Mouse (Mus musculus) kidney, adult 2 months (tissue): ENCODE data around the gene Megf8. TPM values are rescaled to one million over a fixed set of nuclear protein-coding genes. Genes with fewer than 3 reads are reported as not detected.

ENCODE experiments used
- DNase-seq: peaks from one replicate; pipeline ENCODE4 v3.0.0; 2021
- H3K27ac ChIP-seq: fragments of 200-500 bp; 2 replicates; pipeline ENCODE4 v1.5.1; 2012; ENCODE audit warnings: low read depth, low read length, control low read depth, inconsistent platforms; ENCODE audit not compliant: insufficient read depth
- H3K27me3 ChIP-seq: fragments of 200-500 bp; replicated peaks from 2 replicates; pipeline ENCODE4 v1.6.1; 2012; ENCODE audit warnings: mild to moderate bottlenecking, moderate library complexity, low read length, inconsistent platforms; ENCODE audit not compliant: control insufficient read depth, insufficient read depth
- H3K36me3 ChIP-seq: fragments of 200-500 bp; 2 replicates; pipeline ENCODE4 v1.6.1; 2012; ENCODE audit warnings: mild to moderate bottlenecking, moderate library complexity, low read length, inconsistent platforms; ENCODE audit not compliant: control insufficient read depth, insufficient read depth
- H3K4me1 ChIP-seq: fragments of 200-500 bp; 2 replicates; pipeline ENCODE4 v1.6.1; 2011; ENCODE audit warnings: low read length; ENCODE audit not compliant: control insufficient read depth, insufficient read depth
- H3K4me3 ChIP-seq: fragments of 200-500 bp; 2 replicates; pipeline ENCODE4 v1.5.1; 2011; ENCODE audit warnings: mild to moderate bottlenecking, low read depth, low read length, control low read depth; ENCODE audit not compliant: insufficient read depth
- CTCF ChIP-seq: fragments of 200-500 bp; conservative IDR thresholded peaks from 2 replicates; pipeline ENCODE4 v1.5.1; 2011; ENCODE audit warnings: low read depth, mild to moderate bottlenecking, control low read depth, low read length, moderate library complexity, mixed read lengths; ENCODE audit not compliant: insufficient read depth, insufficient read length
- POLR2A ChIP-seq: fragments of 200-500 bp; IDR thresholded peaks from one replicate; pipeline ENCODE4 v1.6.1; 2011; ENCODE audit warnings: low read depth, low read length, control low read depth
- WGBS: fragments of 180-500 bp; shearing (Covaris S2); methylation state at CpG from one replicate; pipeline ENCODE4 v1.1.7; 2018; 5-methylcytosine and 5-hydroxymethylcytosine counted together
- polyA plus RNA-seq: library from polyadenylated mRNA; depleted of rRNA; stranded (reverse); fragments of >200 nt; gene quantifications from 2 replicates; pipeline ENCODE4 v1.2.3, GENCODE M21; 2012

Megf8 gene
- polyA plus RNA-seq, 1 experiment: 23.5 TPM

- Histone ChIP-seq H3K4me3 (no peak overlapping the region), H3K4me1 (no peaks in the 10 kb centered on the region; the same call in 1 of the 2 replicates), H3K27me3 (no peaks in the 10 kb centered on the region), H3K27ac (no peak overlapping the region), H3K36me3 (no peaks in the 10 kb centered on the region)
- no peak for TF ChIP-seq POLR2A
- TF ChIP-seq CTCF: no peak
- WGBS: 82% methylated on average over 10 of the region's 10 CpGs
- DNase-seq: no peak
These were observed 23.7 kb upstream of the Megf8 start for GRCm38 (mm10) chr7:25293191-25293739.

- Histone ChIP-seq H3K36me3 (no peaks in the 10 kb centered on the region), H3K27me3 (no peaks in the 10 kb centered on the region), H3K4me1 (no peaks in the 10 kb centered on the region; the same call in 1 of the 2 replicates), H3K4me3 (no peak overlapping the region), H3K27ac (no peak overlapping the region)
- TF ChIP-seq POLR2A (no peak), CTCF (no peak)
- no peak for DNase-seq
- WGBS: 85% methylated on average over 4 of the region's 4 CpGs
These were observed 22.5 kb upstream of the Megf8 start for GRCm38 (mm10) chr7:25294495-25294894.

GRCm38 (mm10) chr7:25294960-25295722, 21.8 kb upstream of the Megf8 start:
- Histone ChIP-seq H3K4me3 (no peak overlapping the region), H3K4me1 (no peaks in the 10 kb centered on the region; the same call in 1 of the 2 replicates), H3K27me3 (no peaks in the 10 kb centered on the region), H3K27ac (no peak overlapping the region), H3K36me3 (no peaks in the 10 kb centered on the region)
- TF ChIP-seq CTCF (no peak), POLR2A (no peak)
- WGBS: 74% methylated on average over 12 of the region's 12 CpGs
- DNase-seq: no peak

- no peaks in the 10 kb centered on the region for H3K36me3 ChIP-seq
- DNase-seq: no peak
- H3K4me1 ChIP-seq: no peaks in the 10 kb centered on the region; the same call in 1 of the 2 replicates
- TF ChIP-seq CTCF: no peak
- TF ChIP-seq POLR2A: no peak
- no peaks in the 10 kb centered on the region for H3K27me3 ChIP-seq
- peak overlapping the region; percentile 79 for H3K4me3 ChIP-seq
- 6% methylated on average over 21 of the region's 21 CpGs for WGBS
- H3K27ac ChIP-seq: no peak overlapping the region
These were observed 20.0 kb upstream of the Megf8 start for GRCm38 (mm10) chr7:25296945-25297453.

GRCm38 (mm10) chr7:25297454-25298325, 19.3 kb upstream of the Megf8 start, which contains the start of gene Pafah1b3:
Pafah1b3 (minus strand) TSS chr7:25297986.
- peak within 1 kb of the TSS; percentile 79 for H3K4me3 ChIP-seq
- peak within 1 kb of the TSS; percentile 44 for H3K27ac ChIP-seq
- H3K27me3 ChIP-seq: no peaks in the 10 kb centered on the region
- DNase-seq: peak; percentile 87
- WGBS: under 1% methylated on average over 52 of the region's 52 CpGs
- H3K4me1 ChIP-seq: no peaks in the 10 kb centered on the region; the same call in 1 of the 2 replicates
- TF ChIP-seq POLR2A: no peak
- peak; percentile 57 for TF ChIP-seq CTCF
- no peaks in the 10 kb centered on the region for H3K36me3 ChIP-seq

- no peak within 1 kb of the TSS for H3K27ac ChIP-seq
- no peak for TF ChIP-seq POLR2A
- no peak for TF ChIP-seq CTCF
- no peaks in the 10 kb centered on the region for H3K27me3 ChIP-seq
- 66% methylated on average over 19 of the region's 19 CpGs for WGBS
- no peak for DNase-seq
- no peaks in the 10 kb centered on the region; the same call in 1 of the 2 replicates for H3K4me1 ChIP-seq
- H3K4me3 ChIP-seq: no peak within 1 kb of the TSS
- H3K36me3 ChIP-seq: no peaks in the 10 kb centered on the region
These were observed 15.9 kb upstream of the Megf8 start, which contains the start of gene Prr19 for GRCm38 (mm10) chr7:25301063-25301462. Prr19 (plus strand) TSS chr7:25301411.
